In genomic region chr9:118693256-118693655, GRCm38 (mm10) we compare ENCODE assay signal across 8 mouse cellular contexts.
DNase-seq lines count a peak whose midpoint lies in the region; ATAC-seq lines count a peak whose summit lies in the region.

No protein-coding gene starts in this region.

- H3K4me3 ChIP-seq in hindbrain, embryonic 16.5 days (ENCODE audit: low read length): no peak overlapping the region
- H3K4me3 ChIP-seq in hindbrain, embryonic 12.5 days: no peak overlapping the region
- H3K4me3 ChIP-seq in forebrain, embryonic 16.5 days (replicated peaks; ENCODE audit: low read length): no peak overlapping the region

- WGBS in hindbrain, embryonic 16.5 days: 64% methylated on average over 11 of the region's 11 CpGs
- 92% methylated on average over 11 of the region's 11 CpGs for WGBS in hindbrain, embryonic 12.5 days
- WGBS in forebrain, embryonic 16.5 days: 59% methylated on average over 11 of the region's 11 CpGs

- peak; percentile 72; the same call in 1 of the 2 replicates for ATAC-seq in hindbrain, embryonic 16.5 days
- no peak for ATAC-seq in hindbrain, embryonic 12.5 days (ENCODE audit: low FRiP score)
- ATAC-seq in forebrain, embryonic 16.5 days: peak; percentile 86

- H3K4me1 ChIP-seq in hindbrain, embryonic 16.5 days (ENCODE audit: control insufficient read depth, insufficient read depth, low read depth, low read length): peaks cover 4% of the 10 kb centered on the region; the same call in 1 of the 2 replicates
- peaks cover 11% of the 10 kb centered on the region for H3K4me1 ChIP-seq in hindbrain, embryonic 12.5 days
- H3K4me1 ChIP-seq in forebrain, embryonic 16.5 days (replicated peaks; ENCODE audit: control insufficient read depth, insufficient read depth, low read length): peaks cover 17% of the 10 kb centered on the region

- no peaks in the 10 kb centered on the region for H3K27me3 ChIP-seq in hindbrain, embryonic 16.5 days (replicated peaks; ENCODE audit: control insufficient read depth, insufficient read depth, low read length)
- 0 out of 2 replicates have a peak, but pooled peaks cover 3% of the 10 kb centered on the region for H3K27me3 ChIP-seq in hindbrain, embryonic 12.5 days
- H3K27me3 ChIP-seq in forebrain, embryonic 16.5 days (replicated peaks; ENCODE audit: control insufficient read depth, insufficient read depth, low read length): no peaks in the 10 kb centered on the region

- no peak overlapping the region for H3K9ac ChIP-seq in hindbrain, embryonic 16.5 days (ENCODE audit: low read depth, low read length)
- no peak overlapping the region for H3K9ac ChIP-seq in hindbrain, embryonic 12.5 days
- H3K9ac ChIP-seq in forebrain, embryonic 16.5 days (replicated peaks; ENCODE audit: low read depth, low read length): no peak overlapping the region

- H3K9me3 ChIP-seq in hindbrain, embryonic 16.5 days (ENCODE audit: control insufficient read depth, low read length): no peaks in the 10 kb centered on the region
- H3K9me3 ChIP-seq in hindbrain, embryonic 12.5 days (replicated peaks): no peaks in the 10 kb centered on the region
- H3K9me3 ChIP-seq in forebrain, embryonic 16.5 days (ENCODE audit: control insufficient read depth, low read length): no peaks in the 10 kb centered on the region

- H3K27ac ChIP-seq in hindbrain, embryonic 16.5 days (ENCODE audit: low read depth, low read length): no peak overlapping the region
- no peak overlapping the region for H3K27ac ChIP-seq in hindbrain, embryonic 12.5 days
- no peak overlapping the region for H3K27ac ChIP-seq in forebrain, embryonic 16.5 days (ENCODE audit: low read length)

- H3K4me2 ChIP-seq in hindbrain, embryonic 16.5 days (ENCODE audit: low read length): no peak overlapping the region
- H3K4me2 ChIP-seq in hindbrain, embryonic 12.5 days (replicated peaks): no peak overlapping the region
- no peak overlapping the region for H3K4me2 ChIP-seq in forebrain, embryonic 16.5 days (ENCODE audit: low read length)

- no peaks in the 10 kb centered on the region for H3K36me3 ChIP-seq in hindbrain, embryonic 16.5 days (ENCODE audit: control insufficient read depth, insufficient read depth, low read length)
- no peaks in the 10 kb centered on the region for H3K36me3 ChIP-seq in hindbrain, embryonic 12.5 days
- no peaks in the 10 kb centered on the region for H3K36me3 ChIP-seq in forebrain, embryonic 16.5 days (ENCODE audit: control insufficient read depth, insufficient read depth)

- intact Hi-C loops in heart, postnatal 25 days (cut with DNase I): loop anchor here (5.0 kb wide), 1 partner anchor 44 kb away; no protein-coding TSS in a partner anchor

- peak; percentile 52 for DNase-seq in heart, postnatal 25 days (ENCODE audit: low spot score)
- peak; percentile 39 to 54 for DNase-seq in right cerebral cortex, adult 2 months (ENCODE audit: low spot score in 2 of 2)
- DNase-seq in neural tube, embryonic 10.5 days (ENCODE audit: extremely low spot score, low spot score): no peak
- DNase-seq in adrenal gland, adult 2 months: no peak
- no peak for DNase-seq in adrenal gland, postnatal 25 days

Comparison
In these comparisons a context has a peak if more than half of its experiments do, and no peak if none do; other contexts are left out.
1. DNase-seq: peak in heart, postnatal 25 days (single experiment) and right cerebral cortex, adult 2 months (2 of 2); none in neural tube, embryonic 10.5 days (single experiment), adrenal gland, adult 2 months (single experiment) and adrenal gland, postnatal 25 days (single experiment).